Mouse (Mus musculus) forebrain, embryonic 16.5 days (tissue): ENCODE data around the gene Zfp423. TPM values are rescaled to one million over a fixed set of nuclear protein-coding genes. Genes with fewer than 3 reads are reported as not detected.
A peak's percentile ranks its signal among the peaks of the same experiment; 100 is the strongest.

Source experiments
- ATAC-seq: fragments of 200-750 bp; cut with Nextera tagmentation; 2 replicates; pipeline ENCODE4 v1.8.0; 2017; ENCODE audit warnings: mild to moderate bottlenecking, moderate library complexity
- H3K27ac ChIP-seq: fragments of 300-500 bp; sonication (generic); 2 replicates; pipeline ENCODE4 v1.5.1; 2014; ENCODE audit warnings: low read length, control low read depth
- H3K27me3 ChIP-seq: fragments of 300-500 bp; sonication (generic); replicated peaks from 2 replicates; pipeline ENCODE4 v1.6.1; 2014; ENCODE audit warnings: low read length; ENCODE audit not compliant: control insufficient read depth, insufficient read depth
- H3K36me3 ChIP-seq: fragments of 300-500 bp; sonication (generic); 2 replicates; pipeline ENCODE4 v1.6.1; 2014; ENCODE audit not compliant: control insufficient read depth, insufficient read depth
- H3K4me1 ChIP-seq: fragments of 300-500 bp; sonication (generic); replicated peaks from 2 replicates; pipeline ENCODE4 v1.6.1; 2014; ENCODE audit warnings: low read length; ENCODE audit not compliant: control insufficient read depth, insufficient read depth
- H3K4me2 ChIP-seq: fragments of 300-500 bp; sonication (generic); 2 replicates; pipeline ENCODE4 v1.6.1; 2014; ENCODE audit warnings: mild to moderate bottlenecking, low read length, control low read depth
- H3K4me3 ChIP-seq: fragments of 300-500 bp; sonication (generic); replicated peaks from 2 replicates; pipeline ENCODE4 v1.5.1; 2014; ENCODE audit warnings: mild to moderate bottlenecking, low read length, control low read depth
- H3K9ac ChIP-seq: fragments of 300-500 bp; sonication (generic); replicated peaks from 2 replicates; pipeline ENCODE4 v1.6.1; 2014; ENCODE audit warnings: low read depth, low read length, control low read depth
- H3K9me3 ChIP-seq: fragments of 300-500 bp; sonication (generic); 2 replicates; pipeline ENCODE4 v1.6.1; 2016; ENCODE audit warnings: low read length; ENCODE audit not compliant: control insufficient read depth
- WGBS: fragments of 180-500 bp; shearing (Covaris S2); extraction: QIAGEN DNeasy Blood & Tissue Kit; methylation state at CpG from one replicate; pipeline ENCODE4 v1.1.7; 2014; 5-methylcytosine and 5-hydroxymethylcytosine counted together
- polyA plus RNA-seq: library from polyadenylated mRNA; unstranded; fragments of >200 nt; fragmentation: Nextera tagmentation; extraction: Ambion mirVana; gene quantifications from 2 replicates; pipeline ENCODE4 v1.2.1, GENCODE M21; 2015

The Zfp423 gene
- polyA plus RNA-seq, 1 experiment from 2014 or later: 20.6 TPM

DNA sequence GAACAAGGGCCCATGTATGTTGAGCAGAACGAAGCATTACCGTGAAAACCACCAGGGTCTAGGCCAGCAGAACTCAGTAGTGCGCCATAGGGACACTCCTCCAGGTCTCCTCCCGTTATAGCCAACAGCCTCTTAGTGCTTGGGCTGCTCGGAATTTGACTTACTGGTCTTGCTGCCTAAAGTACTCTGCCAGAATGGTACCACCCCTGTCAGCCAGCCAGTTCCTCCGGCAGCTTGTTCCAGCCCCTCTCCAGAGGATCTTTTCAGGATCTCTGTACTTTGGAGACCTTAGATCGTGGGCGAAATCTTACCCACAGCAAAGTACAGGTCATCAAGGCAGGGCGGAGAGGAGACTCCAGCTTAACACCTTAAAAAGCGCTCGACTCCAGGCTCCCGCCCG, 25.2 kb downstream of the Zfp423 start:
- 66% methylated on average over 13 of the region's 13 CpGs for WGBS
- Histone ChIP-seq H3K4me1 (peaks cover 36% of the 10 kb centered on the region), H3K9me3 (no peaks in the 10 kb centered on the region), H3K36me3 (no peaks in the 10 kb centered on the region), H3K27me3 (no peaks in the 10 kb centered on the region), H3K4me3 (no peak overlapping the region), H3K27ac (no peak overlapping the region), H3K4me2 (no peak overlapping the region), H3K9ac (no peak overlapping the region)
- ATAC-seq: no peak

GRCm38 (mm10) chr8:87933752-87934151, 25.6 kb downstream of the Zfp423 start:
- Histone ChIP-seq H3K27ac (no peak overlapping the region), H3K36me3 (no peaks in the 10 kb centered on the region), H3K9ac (no peak overlapping the region), H3K27me3 (no peaks in the 10 kb centered on the region), H3K4me1 (peaks cover 32% of the 10 kb centered on the region), H3K4me3 (no peak overlapping the region), H3K4me2 (no peak overlapping the region), H3K9me3 (no peaks in the 10 kb centered on the region)
- WGBS: 64% methylated on average over 8 of the region's 8 CpGs
- no peak for ATAC-seq

DNA sequence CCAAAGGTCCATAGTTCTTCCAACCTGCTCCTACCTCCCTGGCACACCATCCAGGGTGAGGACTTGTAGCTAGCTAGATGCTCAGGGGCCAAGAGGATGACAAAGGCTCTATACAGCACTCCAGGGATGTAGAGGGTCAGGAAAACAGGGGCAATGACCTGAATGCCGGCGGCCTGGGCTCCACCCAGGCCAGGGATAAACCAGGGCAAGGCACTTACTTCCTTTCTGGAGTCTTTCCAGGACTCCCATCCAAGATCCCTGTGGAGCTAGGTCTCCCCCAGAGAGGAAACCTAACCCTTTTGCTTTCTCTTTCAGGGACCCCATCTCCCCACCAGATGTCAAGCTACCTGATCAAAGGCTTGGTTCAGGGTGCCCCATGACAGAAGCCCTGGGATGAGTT, 30.5 kb downstream of the Zfp423 start:
- Histone ChIP-seq H3K4me1 (peaks cover 22% of the 10 kb centered on the region), H3K36me3 (no peaks in the 10 kb centered on the region), H3K4me2 (no peak overlapping the region), H3K9ac (no peak overlapping the region), H3K9me3 (no peaks in the 10 kb centered on the region), H3K27me3 (no peaks in the 10 kb centered on the region), H3K27ac (no peak overlapping the region), H3K4me3 (no peak overlapping the region)
- ATAC-seq: no peak
- WGBS: 39% methylated on average over 2 of the region's 2 CpGs

DNA sequence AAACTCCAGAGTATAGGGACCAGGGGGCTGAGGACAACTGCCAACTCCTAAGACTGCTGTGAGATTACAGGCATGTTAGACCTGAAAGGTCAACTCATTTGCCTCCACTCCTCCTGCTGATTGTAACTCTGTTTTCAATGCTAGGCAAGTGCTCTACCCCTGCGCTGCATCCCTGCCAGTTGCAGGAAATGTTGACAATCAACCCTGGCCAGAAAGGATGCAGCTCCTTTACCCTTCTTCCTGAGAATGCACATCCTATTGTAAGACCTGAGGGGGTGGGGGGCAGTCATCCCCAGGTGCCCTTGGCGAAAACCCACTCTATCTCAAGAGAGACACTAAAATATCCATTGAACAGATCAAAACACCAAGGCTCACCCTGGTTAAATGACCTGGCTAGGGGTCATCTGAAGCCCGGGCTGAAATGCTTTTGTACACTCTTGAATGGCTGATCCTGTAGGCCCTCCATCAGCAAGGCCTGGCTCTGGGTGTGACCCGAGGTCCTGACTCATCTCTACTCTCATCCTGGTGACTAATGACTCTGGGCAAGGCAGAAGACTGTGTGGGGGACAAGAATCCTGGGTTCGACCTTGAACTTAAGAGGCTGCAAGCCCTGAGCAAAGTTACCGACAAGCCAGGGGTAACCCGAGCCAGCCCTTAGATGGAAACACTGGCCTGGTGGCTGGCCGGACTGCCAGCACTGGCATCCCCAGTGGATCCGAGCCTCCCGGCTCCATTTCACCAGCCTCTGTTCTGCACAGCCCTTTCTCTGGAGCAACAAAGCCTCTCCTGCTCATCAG, 32.2 kb downstream of the Zfp423 start:
- Histone ChIP-seq H3K36me3 (no peaks in the 10 kb centered on the region), H3K4me2 (no peak overlapping the region), H3K9me3 (no peaks in the 10 kb centered on the region), H3K4me1 (peaks cover 11% of the 10 kb centered on the region), H3K27ac (no peak overlapping the region), H3K9ac (no peak overlapping the region), H3K27me3 (no peaks in the 10 kb centered on the region), H3K4me3 (no peak overlapping the region)
- no peak for ATAC-seq
- 56% methylated on average over 10 of the region's 10 CpGs for WGBS

DNA sequence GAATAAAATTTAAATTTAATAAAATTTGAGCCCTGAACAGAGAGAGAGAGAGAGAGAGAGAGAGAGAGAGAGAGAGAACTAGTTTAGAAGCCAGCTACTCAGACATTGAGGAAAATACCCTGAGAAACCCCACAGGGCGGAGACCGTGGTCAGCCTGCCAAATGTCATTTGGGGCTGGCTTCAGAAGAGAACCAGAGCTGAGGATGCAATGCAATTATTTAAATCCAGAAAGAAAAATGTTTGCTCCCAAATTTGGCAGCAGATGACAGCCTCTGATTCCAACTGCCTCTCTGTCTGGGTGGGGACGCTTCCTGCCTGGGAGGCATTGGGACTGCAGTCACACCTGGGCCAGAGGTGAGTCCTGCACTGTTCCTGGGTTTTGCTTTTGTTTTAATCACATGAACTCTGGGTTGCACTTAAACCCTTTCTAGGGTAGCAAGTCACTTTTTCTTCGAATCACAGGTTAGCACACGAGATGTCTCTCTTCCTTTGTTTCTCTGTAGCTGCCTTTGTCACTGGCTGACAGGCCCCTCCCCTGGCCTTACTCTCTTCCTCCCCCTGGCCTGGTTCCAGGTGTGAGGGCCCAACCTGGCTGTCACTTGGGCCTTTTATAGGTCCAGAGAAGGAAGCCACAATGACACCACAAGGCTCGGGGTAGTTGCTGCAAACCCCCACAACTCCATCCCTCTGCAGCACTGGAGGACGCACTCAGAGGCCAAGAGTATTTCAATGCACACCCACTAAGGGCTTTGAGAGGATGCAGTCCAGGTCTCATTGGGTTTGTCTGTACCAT, 33.1 kb downstream of the Zfp423 start:
- Histone ChIP-seq H3K4me3 (no peak overlapping the region), H3K9me3 (no peaks in the 10 kb centered on the region), H3K4me2 (no peak overlapping the region), H3K9ac (no peak overlapping the region), H3K27ac (no peak overlapping the region; the same call in 1 of the 2 replicates), H3K4me1 (peaks cover 9% of the 10 kb centered on the region), H3K36me3 (no peaks in the 10 kb centered on the region), H3K27me3 (no peaks in the 10 kb centered on the region)
- no peak for ATAC-seq
- WGBS: 61% methylated on average over 7 of the region's 7 CpGs

DNA sequence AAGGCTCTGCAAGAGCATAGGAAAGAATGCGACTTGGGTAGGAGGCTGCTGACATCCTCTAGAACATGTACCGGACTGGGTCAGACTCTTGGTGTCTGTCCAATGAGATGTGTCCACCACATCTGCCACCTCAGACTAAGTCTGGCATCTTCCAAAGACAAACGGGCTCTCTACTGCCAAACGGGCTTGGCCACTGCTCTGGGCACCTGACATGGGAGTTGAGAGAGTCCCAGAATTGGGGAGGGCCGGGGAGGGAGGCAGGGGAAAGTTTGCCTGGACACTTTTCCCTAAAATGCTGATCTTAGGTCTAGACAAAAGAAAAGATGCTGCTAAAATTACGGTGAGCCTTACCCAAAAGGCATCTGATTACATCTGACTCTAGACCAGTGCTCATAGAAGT, 36.5 kb downstream of the Zfp423 start:
- H3K4me1 ChIP-seq: peaks cover 13% of the 10 kb centered on the region
- no peaks in the 10 kb centered on the region for H3K9me3 ChIP-seq
- no peak for ATAC-seq
- H3K27me3 ChIP-seq: no peaks in the 10 kb centered on the region
- H3K4me2 ChIP-seq: no peak overlapping the region
- no peaks in the 10 kb centered on the region for H3K36me3 ChIP-seq
- 78% methylated on average over 6 of the region's 6 CpGs for WGBS
- H3K9ac ChIP-seq: no peak overlapping the region
- no peak overlapping the region for H3K4me3 ChIP-seq
- H3K27ac ChIP-seq: no peak overlapping the region

GRCm38 (mm10) chr8:87922446-87922845, 36.9 kb downstream of the Zfp423 start:
- no peak overlapping the region for H3K4me2 ChIP-seq
- ATAC-seq: no peak
- no peaks in the 10 kb centered on the region for H3K9me3 ChIP-seq
- H3K36me3 ChIP-seq: no peaks in the 10 kb centered on the region
- no peak overlapping the region for H3K4me3 ChIP-seq
- H3K27me3 ChIP-seq: no peaks in the 10 kb centered on the region
- 69% methylated on average over 6 of the region's 6 CpGs for WGBS
- no peak overlapping the region for H3K9ac ChIP-seq
- H3K27ac ChIP-seq: no peak overlapping the region
- peaks cover 18% of the 10 kb centered on the region for H3K4me1 ChIP-seq

DNA sequence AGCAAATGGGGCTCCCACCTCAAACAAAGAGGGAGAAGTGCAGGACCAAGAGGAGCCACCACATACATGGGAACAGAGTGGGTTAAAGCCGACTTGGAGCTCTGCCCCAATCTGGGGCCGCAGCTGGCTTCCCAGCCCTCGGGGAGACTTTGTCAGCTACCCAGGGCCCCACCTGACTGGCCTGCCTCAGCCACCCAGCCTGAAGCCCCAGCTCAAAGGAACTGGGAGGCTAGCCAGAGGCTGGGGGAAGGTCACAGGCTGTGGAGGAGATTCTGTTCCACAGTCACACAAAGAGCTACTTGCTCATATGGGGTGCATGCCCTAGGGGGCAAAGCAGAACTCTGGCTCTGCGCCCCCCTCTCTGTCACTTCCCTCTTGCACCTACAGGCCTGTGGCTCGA, 41.4 kb downstream of the Zfp423 start:
- Histone ChIP-seq H3K4me1 (peaks cover 10% of the 10 kb centered on the region), H3K4me2 (no peak overlapping the region), H3K36me3 (no peaks in the 10 kb centered on the region), H3K4me3 (no peak overlapping the region), H3K27ac (no peak overlapping the region), H3K9me3 (no peaks in the 10 kb centered on the region), H3K9ac (no peak overlapping the region), H3K27me3 (no peaks in the 10 kb centered on the region)
- ATAC-seq: peak; percentile 47; the same call in 1 of the 2 replicates
- WGBS: 34% methylated on average over 5 of the region's 5 CpGs

DNA sequence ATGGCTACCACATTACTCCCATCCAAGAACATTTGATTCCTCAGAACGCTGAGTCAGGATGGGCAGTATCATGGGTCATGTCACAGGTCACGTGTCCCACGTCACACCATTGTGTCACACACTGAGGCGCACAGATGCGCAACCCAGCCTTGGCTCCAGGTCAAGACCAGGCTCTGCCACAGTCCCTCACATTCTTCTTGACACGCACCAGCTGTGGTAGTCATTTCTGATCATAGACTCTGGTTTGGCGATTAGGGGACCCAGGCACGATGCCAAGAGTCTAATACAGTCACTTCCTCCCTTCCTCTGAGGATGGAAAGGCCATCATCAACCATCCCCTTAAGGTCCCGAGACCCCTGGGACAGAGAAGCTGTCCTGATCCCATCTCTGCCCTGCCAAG, 43.6 kb downstream of the Zfp423 start:
- Histone ChIP-seq H3K27ac (no peak overlapping the region), H3K4me3 (no peak overlapping the region), H3K9ac (no peak overlapping the region), H3K27me3 (no peaks in the 10 kb centered on the region), H3K4me1 (peaks cover 10% of the 10 kb centered on the region), H3K9me3 (no peaks in the 10 kb centered on the region), H3K4me2 (no peak overlapping the region), H3K36me3 (no peaks in the 10 kb centered on the region)
- no peak for ATAC-seq
- 79% methylated on average over 9 of the region's 9 CpGs for WGBS
